Mouse (Mus musculus) myocyte (in vitro differentiated cells): ENCODE results near the gene Hcar1. TPM values are rescaled to one million over a fixed set of nuclear protein-coding genes. Genes with fewer than 3 reads are reported as not detected.

Source experiments
- H3K27me3 ChIP-seq: one replicate; pipeline ENCODE4 v1.6.1; 2011; ENCODE audit not compliant: control insufficient read depth, insufficient read depth, insufficient read length
- H3K36me3 ChIP-seq: one replicate; pipeline ENCODE4 v1.6.1; 2011; ENCODE audit not compliant: control insufficient read depth, insufficient read depth
- H3K4me2 ChIP-seq: one replicate; pipeline ENCODE4 v1.6.1; 2011; ENCODE audit warnings: low read depth, control low read depth
- H3K4me3 ChIP-seq: one replicate; pipeline ENCODE4 v1.5.1; 2011; ENCODE audit warnings: mild to moderate bottlenecking, control low read depth, moderate library complexity
- H3K79me2 ChIP-seq: one replicate; pipeline ENCODE4 v1.6.1; 2011; ENCODE audit not compliant: control insufficient read depth, insufficient read depth
- H3ac ChIP-seq: one replicate; pipeline ENCODE4 v1.6.1; 2011; ENCODE audit not compliant: control insufficient read depth, insufficient read length
- CEBPB ChIP-seq: IDR thresholded peaks from 2 replicates; pipeline ENCODE4 v1.6.1; 2011; ENCODE audit warnings: mild to moderate bottlenecking, moderate library complexity; ENCODE audit not compliant: poor library complexity, insufficient read depth, severe bottlenecking
- E2F4 ChIP-seq: IDR thresholded peaks from one replicate; pipeline ENCODE4 v1.6.1; 2011; ENCODE audit warnings: mild to moderate bottlenecking, control low read depth, moderate library complexity; ENCODE audit not compliant: insufficient read depth
- MAX ChIP-seq: IDR thresholded peaks from one replicate; pipeline ENCODE4 v1.6.1; 2011; ENCODE audit warnings: low read depth, mild to moderate bottlenecking, control low read depth
- MYOD1 ChIP-seq, 3 experiments: IDR thresholded peaks; one replicate each; pipeline ENCODE4 v1.6.1; 2011; ENCODE audit warnings: control low read depth in 2 of 3, low read depth in 2 of 3, mild to moderate bottlenecking in 2 of 3, moderate library complexity in 1 of 3; ENCODE audit not compliant: insufficient read length in 2 of 3, control insufficient read depth in 1 of 3
- MYOG ChIP-seq, 3 experiments: IDR thresholded peaks; one replicate each; pipeline ENCODE4 v1.6.1; 2011; ENCODE audit warnings: control low read depth in 2 of 3, low read depth in 2 of 3, mild to moderate bottlenecking in 2 of 3; ENCODE audit not compliant: insufficient read length in 2 of 3, control insufficient read depth in 1 of 3, insufficient read depth in 1 of 3
- POLR2A ChIP-seq: IDR thresholded peaks from one replicate; pipeline ENCODE4 v1.6.1; 2011; ENCODE audit warnings: low read depth, mild to moderate bottlenecking, control low read depth, moderate library complexity; ENCODE audit not compliant: insufficient read length
- POLR2AphosphoS2 ChIP-seq: IDR thresholded peaks from one replicate; pipeline ENCODE4 v1.6.1; 2011; ENCODE audit warnings: low read depth, control low read depth; ENCODE audit not compliant: insufficient read length
- REST ChIP-seq: IDR thresholded peaks from one replicate; pipeline ENCODE4 v1.6.1; 2011; ENCODE audit warnings: mild to moderate bottlenecking, control low read depth, moderate library complexity; ENCODE audit not compliant: insufficient read depth, insufficient read length
- SRF ChIP-seq: IDR thresholded peaks from one replicate; pipeline ENCODE4 v1.6.1; 2011; ENCODE audit warnings: low read depth; ENCODE audit not compliant: control insufficient read depth, insufficient read length
- TCF12 ChIP-seq: IDR thresholded peaks from one replicate; pipeline ENCODE4 v1.6.1; 2011; ENCODE audit warnings: mild to moderate bottlenecking, control low read depth; ENCODE audit not compliant: poor library complexity, insufficient read depth, severe bottlenecking
- TCF3 ChIP-seq: IDR thresholded peaks from one replicate; pipeline ENCODE4 v1.6.1; 2011; ENCODE audit warnings: low read depth, control low read depth; ENCODE audit not compliant: insufficient read length
- USF1 ChIP-seq: IDR thresholded peaks from one replicate; pipeline ENCODE4 v1.6.1; 2011; ENCODE audit warnings: low read depth, mild to moderate bottlenecking, control low read depth, moderate library complexity
- polyA plus RNA-seq: library from polyadenylated mRNA; unstranded; fragments of >200 nt; fragmentation: generic; extraction: Trizol; gene quantifications from one replicate; pipeline ENCODE4 v1.2.1, GENCODE M21; 2012; ENCODE audit warnings: missing spikeins

The Hcar1 gene
- polyA plus RNA-seq, result not detected

- H3K36me3 ChIP-seq, result no peaks in the 10 kb centered on the region
- H3K27me3 ChIP-seq, result no peaks in the 10 kb centered on the region
- TF ChIP-seq E2F4, result no peak
- TF ChIP-seq TCF12, result no peak
- TF ChIP-seq USF1, result no peak
- TF ChIP-seq REST, result no peak
- no peak for TF ChIP-seq MAX
- TF ChIP-seq MYOD1 (IDR thresholded peaks at IDR 0.05; ENCODE audit: control insufficient read depth in 1 of 3, insufficient read length in 2 of 3, low read depth in 2 of 3), result no peak
- TF ChIP-seq POLR2AphosphoS2, result no peak
- TF ChIP-seq TCF3, result no peak
- TF ChIP-seq POLR2A, result no peak
- TF ChIP-seq CEBPB, result no peak
- no peak for TF ChIP-seq SRF
- no peak for TF ChIP-seq MYOG (IDR thresholded peaks at IDR 0.05; ENCODE audit: control insufficient read depth in 1 of 3, insufficient read depth in 1 of 3, insufficient read length in 2 of 3, low read depth in 2 of 3)
- no peak within 1 kb of the TSS for H3K4me2 ChIP-seq
- no peaks in the 10 kb centered on the region for H3K79me2 ChIP-seq
- no peak within 1 kb of the TSS for H3K4me3 ChIP-seq
- H3ac ChIP-seq, result no peak within 1 kb of the TSS
Measured at GRCm38 (mm10) chr5:123879928-123880327, at the start of gene Hcar1. TSS of gene Hcar1 (minus strand) at chr5:123880020.

DNA sequence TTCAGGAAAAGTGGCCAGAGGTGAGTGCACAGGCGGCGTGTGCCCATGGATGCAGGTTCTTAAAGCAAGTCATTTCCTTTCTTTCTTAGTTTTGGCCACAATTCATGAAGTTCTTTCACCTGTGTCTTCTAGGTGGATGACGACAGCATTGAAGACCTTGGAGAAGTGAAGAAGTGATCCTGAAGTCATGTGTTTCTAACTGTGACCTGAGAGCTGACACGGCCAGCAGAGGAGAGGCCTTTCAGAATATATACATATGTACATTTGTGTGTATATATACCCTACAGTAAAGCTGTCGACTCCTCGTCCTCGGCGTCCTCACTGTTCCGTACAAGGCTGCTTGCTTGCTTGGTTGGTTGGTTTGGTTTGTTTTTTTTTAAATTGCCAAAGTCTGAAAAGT is 47.3 kb upstream of the Hcar1 start, which contains the start of gene Gm43518:
Gene Gm43518 (plus strand): TSS at position 301 of the 400 bp plus-strand sequence.
- H3K4me3 ChIP-seq, result no peak within 1 kb of the TSS
- H3K36me3 ChIP-seq, result peaks cover 32% of the 10 kb centered on the region
- H3K79me2 ChIP-seq, result no peaks in the 10 kb centered on the region
- TF ChIP-seq MAX (no peak), MYOG (IDR thresholded peaks at IDR 0.05; ENCODE audit: control insufficient read depth in 1 of 3, insufficient read depth in 1 of 3, insufficient read length in 2 of 3, low read depth in 2 of 3) (no peak), MYOD1 (IDR thresholded peaks at IDR 0.05; ENCODE audit: control insufficient read depth in 1 of 3, insufficient read length in 2 of 3, low read depth in 2 of 3) (no peak), E2F4 (no peak), POLR2AphosphoS2 (no peak), TCF3 (no peak), CEBPB (no peak), SRF (no peak), POLR2A (no peak), TCF12 (no peak), REST (no peak), USF1 (no peak)
- H3ac ChIP-seq, result no peak within 1 kb of the TSS
- H3K4me2 ChIP-seq, result no peak within 1 kb of the TSS
- H3K27me3 ChIP-seq, result no peaks in the 10 kb centered on the region

DNA sequence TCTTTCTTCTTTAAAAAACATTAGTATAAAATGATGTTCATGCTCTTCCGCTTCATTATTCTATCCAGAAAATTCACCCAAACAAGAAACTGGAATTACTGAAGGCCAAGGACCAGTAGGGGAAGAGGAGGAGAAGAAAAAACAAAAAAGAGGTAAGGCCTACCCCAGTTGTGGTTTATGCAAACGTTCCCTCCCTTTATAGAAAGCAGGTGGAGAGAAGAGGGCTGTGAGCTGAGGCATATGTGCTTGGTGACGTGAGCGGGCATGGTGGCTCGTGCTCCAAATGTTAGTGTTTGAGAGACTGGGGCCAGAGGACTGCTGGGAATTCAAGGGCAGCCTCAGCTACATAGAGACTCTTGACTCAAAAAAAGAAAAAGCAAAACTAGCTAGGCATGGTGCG is 42.3 kb upstream of the Hcar1 start:
- H3K27me3 ChIP-seq, result no peaks in the 10 kb centered on the region
- peaks cover 6% of the 10 kb centered on the region for H3K79me2 ChIP-seq
- H3K36me3 ChIP-seq, result peaks cover 54% of the 10 kb centered on the region
- H3ac ChIP-seq, result no peak overlapping the region
- H3K4me3 ChIP-seq, result no peak overlapping the region
- no peak for TF ChIP-seq SRF
- TF ChIP-seq CEBPB, result no peak
- no peak for TF ChIP-seq TCF12
- no peak for TF ChIP-seq REST
- no peak for TF ChIP-seq USF1
- no peak for TF ChIP-seq MAX
- TF ChIP-seq TCF3, result no peak
- TF ChIP-seq E2F4, result no peak
- TF ChIP-seq POLR2AphosphoS2, result no peak
- TF ChIP-seq MYOD1 (IDR thresholded peaks at IDR 0.05; ENCODE audit: control insufficient read depth in 1 of 3, insufficient read length in 2 of 3, low read depth in 2 of 3), result no peak
- no peak for TF ChIP-seq POLR2A
- no peak for TF ChIP-seq MYOG (IDR thresholded peaks at IDR 0.05; ENCODE audit: control insufficient read depth in 1 of 3, insufficient read depth in 1 of 3, insufficient read length in 2 of 3, low read depth in 2 of 3)
- H3K4me2 ChIP-seq, result no peak overlapping the region

- Histone ChIP-seq H3K27me3 (no peaks in the 10 kb centered on the region), H3K36me3 (peaks cover 51% of the 10 kb centered on the region), H3K79me2 (peaks cover 55% of the 10 kb centered on the region), H3K4me2 (no peak overlapping the region), H3ac (no peak overlapping the region), H3K4me3 (no peak overlapping the region)
- TF ChIP-seq POLR2AphosphoS2 (no peak), TCF3 (no peak), MAX (no peak), SRF (no peak), MYOG (IDR thresholded peaks at IDR 0.05; ENCODE audit: control insufficient read depth in 1 of 3, insufficient read depth in 1 of 3, insufficient read length in 2 of 3, low read depth in 2 of 3) (no peak), E2F4 (no peak), MYOD1 (IDR thresholded peaks at IDR 0.05; ENCODE audit: control insufficient read depth in 1 of 3, insufficient read length in 2 of 3, low read depth in 2 of 3) (no peak), USF1 (no peak), CEBPB (no peak), POLR2A (no peak), REST (no peak), TCF12 (no peak)
Measured at GRCm38 (mm10) chr5:123914852-123915251, 35.0 kb upstream of the Hcar1 start.
